Mouse (Mus musculus): ENCODE measurements around the gene Stk38. TPM values are rescaled to one million over a fixed set of nuclear protein-coding genes. Genes with fewer than 3 reads are reported as not detected.
"Not testable (repeated sequence)": the region's sequence is repeated elsewhere in the genome, so short reads cannot be mapped to it uniquely, and the experiment has no call there.

The Stk38 gene
- polyA plus RNA-seq, 1 experiment from 2014 or later = 136 TPM

GRCm38 (mm10) chr17:29003740-29004139, 4.1 kb downstream of the Stk38 start:
- peaks cover 24% of the 10 kb centered on the region for H3K4me1 ChIP-seq (replicated peaks; ENCODE audit: control insufficient read depth, insufficient read depth, low read length)
- no peaks in the 10 kb centered on the region for H3K27me3 ChIP-seq (replicated peaks; ENCODE audit: control insufficient read depth, insufficient read depth, low read length)
- no peaks in the 10 kb centered on the region for H3K9me3 ChIP-seq (ENCODE audit: control insufficient read depth, low read length)
- ATAC-seq = no peak
- peaks cover 14% of the 10 kb centered on the region for H3K36me3 ChIP-seq (ENCODE audit: control insufficient read depth, insufficient read depth)
- H3K9ac ChIP-seq (replicated peaks; ENCODE audit: low read depth, low read length) = no peak overlapping the region
- WGBS = 77% methylated on average over 1 of the region's 1 CpGs
- no peak overlapping the region for H3K4me3 ChIP-seq (replicated peaks; ENCODE audit: low read length)
- no peak overlapping the region for H3K27ac ChIP-seq (ENCODE audit: low read length)
- H3K4me2 ChIP-seq (ENCODE audit: low read length) = no peak overlapping the region

GRCm38 (mm10) chr17:29000465-29000864, 7.3 kb downstream of the Stk38 start:
- H3K4me3 ChIP-seq (replicated peaks; ENCODE audit: low read length) = no peak overlapping the region
- H3K27me3 ChIP-seq (replicated peaks; ENCODE audit: control insufficient read depth, insufficient read depth, low read length) = no peaks in the 10 kb centered on the region
- no peak for ATAC-seq
- peaks cover 8% of the 10 kb centered on the region for H3K4me1 ChIP-seq (replicated peaks; ENCODE audit: control insufficient read depth, insufficient read depth, low read length)
- H3K9ac ChIP-seq (replicated peaks; ENCODE audit: low read depth, low read length) = no peak overlapping the region
- no peak overlapping the region for H3K4me2 ChIP-seq (ENCODE audit: low read length)
- H3K36me3 ChIP-seq (ENCODE audit: control insufficient read depth, insufficient read depth) = peaks cover 22% of the 10 kb centered on the region
- no peak overlapping the region for H3K27ac ChIP-seq (ENCODE audit: low read length)
- no peaks in the 10 kb centered on the region for H3K9me3 ChIP-seq (ENCODE audit: control insufficient read depth, low read length)
- 88% methylated on average over 6 of the region's 6 CpGs for WGBS

- ATAC-seq = no peak
- Histone ChIP-seq H3K4me3 (replicated peaks; ENCODE audit: low read length) (no peak overlapping the region), H3K4me2 (ENCODE audit: low read length) (no peak overlapping the region), H3K9me3 (ENCODE audit: control insufficient read depth, low read length) (no peaks in the 10 kb centered on the region), H3K27ac (ENCODE audit: low read length) (no peak overlapping the region), H3K36me3 (ENCODE audit: control insufficient read depth, insufficient read depth) (peaks cover 20% of the 10 kb centered on the region), H3K4me1 (replicated peaks; ENCODE audit: control insufficient read depth, insufficient read depth, low read length) (peaks cover 17% of the 10 kb centered on the region), H3K9ac (replicated peaks; ENCODE audit: low read depth, low read length) (no peak overlapping the region), H3K27me3 (replicated peaks; ENCODE audit: control insufficient read depth, insufficient read depth, low read length) (no peaks in the 10 kb centered on the region)
- 70% methylated on average over 4 of the region's 4 CpGs for WGBS
These were observed 13.2 kb downstream of the Stk38 start for GRCm38 (mm10) chr17:28994615-28995014.

GRCm38 (mm10) chr17:28993004-28993403, 14.8 kb downstream of the Stk38 start:
- H3K9me3 ChIP-seq (ENCODE audit: control insufficient read depth, low read length); H3K9ac ChIP-seq (replicated peaks; ENCODE audit: low read depth, low read length); H3K4me2 ChIP-seq (ENCODE audit: low read length); H3K27me3 ChIP-seq (replicated peaks; ENCODE audit: control insufficient read depth, insufficient read depth, low read length); ATAC-seq; H3K4me3 ChIP-seq (replicated peaks; ENCODE audit: low read length); H3K27ac ChIP-seq (ENCODE audit: low read length): not testable (repeated sequence)
- peaks cover 17% of the 10 kb centered on the region for H3K4me1 ChIP-seq (replicated peaks; ENCODE audit: control insufficient read depth, insufficient read depth, low read length)
- peaks cover 19% of the 10 kb centered on the region for H3K36me3 ChIP-seq (ENCODE audit: control insufficient read depth, insufficient read depth)
- WGBS = 100% methylated on average over 1 of the region's 1 CpGs

DNA sequence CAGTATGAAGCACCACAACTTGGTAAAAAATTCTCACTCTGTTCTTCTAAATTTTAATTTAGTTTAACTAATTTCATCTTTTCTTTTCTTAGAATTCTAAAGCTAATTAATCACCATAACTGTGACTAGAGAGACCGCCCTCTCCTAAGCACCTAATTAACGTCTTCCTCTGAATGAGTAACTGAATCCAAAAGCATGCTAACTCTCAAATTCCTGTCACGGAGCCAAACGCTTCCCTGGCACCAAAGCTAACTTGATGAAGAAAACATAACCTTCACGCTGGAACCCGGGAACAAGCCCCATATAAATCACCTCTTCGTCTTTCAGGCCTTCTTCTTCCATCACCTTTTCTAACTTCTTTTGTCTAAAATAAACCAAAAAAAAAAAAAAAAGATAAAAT, 15.7 kb downstream of the Stk38 start:
- H3K27ac ChIP-seq (ENCODE audit: low read length) = peak overlapping the region; percentile 61; the same call in 1 of the 2 replicates
- peaks cover 22% of the 10 kb centered on the region for H3K36me3 ChIP-seq (ENCODE audit: control insufficient read depth, insufficient read depth)
- no peak overlapping the region for H3K4me2 ChIP-seq (ENCODE audit: low read length)
- 16% methylated on average over 7 of the region's 7 CpGs for WGBS
- no peaks in the 10 kb centered on the region for H3K9me3 ChIP-seq (ENCODE audit: control insufficient read depth, low read length)
- no peaks in the 10 kb centered on the region for H3K27me3 ChIP-seq (replicated peaks; ENCODE audit: control insufficient read depth, insufficient read depth, low read length)
- peaks cover 17% of the 10 kb centered on the region for H3K4me1 ChIP-seq (replicated peaks; ENCODE audit: control insufficient read depth, insufficient read depth, low read length)
- H3K9ac ChIP-seq (replicated peaks; ENCODE audit: low read depth, low read length) = no peak overlapping the region
- ATAC-seq = no peak
- no peak overlapping the region for H3K4me3 ChIP-seq (replicated peaks; ENCODE audit: low read length)

DNA sequence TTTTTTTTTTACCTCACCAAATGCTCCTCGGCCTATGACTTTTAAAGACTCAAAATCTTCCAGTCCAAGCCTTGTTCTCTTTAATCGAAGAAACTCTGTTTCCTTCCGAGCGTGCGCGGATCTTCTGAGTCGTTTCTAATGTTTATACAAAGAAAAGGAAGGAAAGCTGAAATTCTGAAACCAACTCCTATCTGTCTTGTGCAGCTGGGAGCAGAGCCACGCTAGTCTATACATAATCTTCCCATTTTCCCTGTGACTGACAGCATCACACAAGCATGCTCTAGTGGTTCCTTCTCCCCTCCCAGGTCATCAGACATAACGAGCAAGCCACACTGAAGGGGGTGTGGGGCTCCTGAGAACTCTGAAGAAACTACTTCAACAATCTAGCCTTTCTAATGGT, 16.5 kb downstream of the Stk38 start:
- no peak overlapping the region for H3K9ac ChIP-seq (replicated peaks; ENCODE audit: low read depth, low read length)
- 0 out of 2 replicates have a peak overlapping the region, but pooled peaks have one; percentile 61 for H3K27ac ChIP-seq (ENCODE audit: low read length)
- no peak overlapping the region for H3K4me2 ChIP-seq (ENCODE audit: low read length)
- H3K9me3 ChIP-seq (ENCODE audit: control insufficient read depth, low read length) = no peaks in the 10 kb centered on the region
- WGBS = 61% methylated on average over 9 of the region's 9 CpGs
- H3K36me3 ChIP-seq (ENCODE audit: control insufficient read depth, insufficient read depth) = peaks cover 18% of the 10 kb centered on the region
- no peak overlapping the region for H3K4me3 ChIP-seq (replicated peaks; ENCODE audit: low read length)
- H3K27me3 ChIP-seq (replicated peaks; ENCODE audit: control insufficient read depth, insufficient read depth, low read length) = no peaks in the 10 kb centered on the region
- peaks cover 17% of the 10 kb centered on the region for H3K4me1 ChIP-seq (replicated peaks; ENCODE audit: control insufficient read depth, insufficient read depth, low read length)
- no peak for ATAC-seq

GRCm38 (mm10) chr17:28990060-28990459, 17.7 kb downstream of the Stk38 start:
- H3K4me3 ChIP-seq (replicated peaks; ENCODE audit: low read length) = no peak overlapping the region
- H3K9me3 ChIP-seq (ENCODE audit: control insufficient read depth, low read length) = no peaks in the 10 kb centered on the region
- ATAC-seq = no peak
- no peak overlapping the region for H3K4me2 ChIP-seq (ENCODE audit: low read length)
- peaks cover 17% of the 10 kb centered on the region for H3K4me1 ChIP-seq (replicated peaks; ENCODE audit: control insufficient read depth, insufficient read depth, low read length)
- no peak overlapping the region for H3K9ac ChIP-seq (replicated peaks; ENCODE audit: low read depth, low read length)
- H3K36me3 ChIP-seq (ENCODE audit: control insufficient read depth, insufficient read depth) = peaks cover 20% of the 10 kb centered on the region
- WGBS = 65% methylated on average over 4 of the region's 4 CpGs
- H3K27ac ChIP-seq (ENCODE audit: low read length) = no peak overlapping the region
- H3K27me3 ChIP-seq (replicated peaks; ENCODE audit: control insufficient read depth, insufficient read depth, low read length) = no peaks in the 10 kb centered on the region

GRCm38 (mm10) chr17:28988996-28989395, 18.8 kb downstream of the Stk38 start:
- WGBS = 80% methylated on average over 3 of the region's 3 CpGs
- H3K36me3 ChIP-seq (ENCODE audit: control insufficient read depth, insufficient read depth) = peaks cover 17% of the 10 kb centered on the region

DNA sequence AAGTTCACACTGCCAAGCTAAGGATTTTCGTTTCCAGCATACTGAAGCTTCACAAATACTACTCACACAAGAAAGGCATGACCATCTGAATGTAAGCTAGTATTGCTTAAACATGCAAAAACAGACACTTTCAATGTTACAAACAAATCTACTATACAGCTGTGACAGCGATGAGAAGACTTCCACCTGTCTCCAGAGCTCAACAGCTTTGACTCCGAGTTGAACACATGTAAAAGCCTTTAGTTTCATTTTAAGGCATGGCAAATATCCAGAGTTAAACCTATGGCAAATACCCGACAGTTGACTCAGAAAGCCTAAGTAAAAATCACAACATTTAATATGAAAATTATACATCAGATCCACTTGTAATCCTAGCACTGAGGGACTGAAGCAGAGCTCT, 19.5 kb downstream of the Stk38 start:
- H3K9ac ChIP-seq (replicated peaks; ENCODE audit: low read depth, low read length) = no peak overlapping the region
- peaks cover 17% of the 10 kb centered on the region for H3K36me3 ChIP-seq (ENCODE audit: control insufficient read depth, insufficient read depth)
- no peak overlapping the region for H3K4me2 ChIP-seq (ENCODE audit: low read length)
- no peaks in the 10 kb centered on the region for H3K27me3 ChIP-seq (replicated peaks; ENCODE audit: control insufficient read depth, insufficient read depth, low read length)
- ATAC-seq = no peak
- H3K9me3 ChIP-seq (ENCODE audit: control insufficient read depth, low read length) = no peaks in the 10 kb centered on the region
- peaks cover 17% of the 10 kb centered on the region for H3K4me1 ChIP-seq (replicated peaks; ENCODE audit: control insufficient read depth, insufficient read depth, low read length)
- no peak overlapping the region for H3K4me3 ChIP-seq (replicated peaks; ENCODE audit: low read length)
- 88% methylated on average over 4 of the region's 4 CpGs for WGBS
- no peak overlapping the region for H3K27ac ChIP-seq (ENCODE audit: low read length)

More at GRCm38 (mm10) chr17:28988996-28989395, 18.8 kb downstream of the Stk38 start:
- Histone ChIP-seq H3K27ac (ENCODE audit: low read length) (no peak overlapping the region), H3K9ac (replicated peaks; ENCODE audit: low read depth, low read length) (no peak overlapping the region), H3K4me2 (ENCODE audit: low read length) (no peak overlapping the region), H3K4me1 (replicated peaks; ENCODE audit: control insufficient read depth, insufficient read depth, low read length) (peaks cover 17% of the 10 kb centered on the region), H3K9me3 (ENCODE audit: control insufficient read depth, low read length) (no peaks in the 10 kb centered on the region), H3K27me3 (replicated peaks; ENCODE audit: control insufficient read depth, insufficient read depth, low read length) (no peaks in the 10 kb centered on the region), H3K4me3 (replicated peaks; ENCODE audit: low read length) (no peak overlapping the region)
- no peak for ATAC-seq

GRCm38 (mm10) chr17:28987713-28988112, 20.1 kb downstream of the Stk38 start:
- no peaks in the 10 kb centered on the region for H3K9me3 ChIP-seq (ENCODE audit: control insufficient read depth, low read length)
- H3K27ac ChIP-seq (ENCODE audit: low read length) = no peak overlapping the region
- H3K27me3 ChIP-seq (replicated peaks; ENCODE audit: control insufficient read depth, insufficient read depth, low read length) = no peaks in the 10 kb centered on the region
- H3K9ac ChIP-seq (replicated peaks; ENCODE audit: low read depth, low read length) = no peak overlapping the region
- H3K4me3 ChIP-seq (replicated peaks; ENCODE audit: low read length) = no peak overlapping the region
- H3K4me1 ChIP-seq (replicated peaks; ENCODE audit: control insufficient read depth, insufficient read depth, low read length) = peaks cover 17% of the 10 kb centered on the region
- ATAC-seq = no peak
- peaks cover 17% of the 10 kb centered on the region for H3K36me3 ChIP-seq (ENCODE audit: control insufficient read depth, insufficient read depth)
- no peak overlapping the region for H3K4me2 ChIP-seq (ENCODE audit: low read length)
- 63% methylated on average over 4 of the region's 4 CpGs for WGBS
